Mouse (Mus musculus): ENCODE data around the gene AI464131. TPM values are rescaled to one million over a fixed set of nuclear protein-coding genes. Genes with fewer than 3 reads are reported as not detected.

Gene AI464131
- polyA plus RNA-seq, 1 experiment from 2014 or later: 3.0 TPM

DNA sequence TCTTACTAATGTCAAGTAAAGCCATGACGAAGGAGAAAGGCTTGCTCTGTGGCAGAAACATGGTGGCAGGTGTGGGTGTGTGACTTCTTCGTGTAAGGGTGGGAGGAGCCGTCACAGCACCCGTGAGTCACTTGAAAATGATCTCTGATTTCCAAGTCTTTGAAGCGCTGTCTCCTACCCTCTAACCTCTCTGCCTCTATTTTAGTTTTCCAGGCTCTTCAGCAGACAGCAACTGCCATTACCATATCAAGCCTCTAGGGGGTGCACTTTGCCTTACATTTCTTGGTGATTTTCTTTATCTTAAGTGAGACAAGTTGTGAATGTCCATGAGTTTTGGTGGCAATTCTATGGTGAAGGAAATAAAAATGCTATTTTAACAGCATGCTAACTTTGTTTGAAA is 19.9 kb upstream of the AI464131 start:
- Histone ChIP-seq H3K9me3 (replicated peaks) (no peaks in the 10 kb centered on the region), H3K27ac (peak overlapping the region; percentile 65), H3K4me3 (no peak overlapping the region), H3K9ac (no peak overlapping the region), H3K36me3 (ENCODE audit: poor library complexity, severe bottlenecking) (peaks cover 28% of the 10 kb centered on the region), H3K4me1 (peaks cover 36% of the 10 kb centered on the region), H3K27me3 (no peaks in the 10 kb centered on the region), H3K4me2 (no peak overlapping the region)
- ATAC-seq: peak; percentile 52
- 52% methylated on average over 5 of the region's 5 CpGs for WGBS

DNA sequence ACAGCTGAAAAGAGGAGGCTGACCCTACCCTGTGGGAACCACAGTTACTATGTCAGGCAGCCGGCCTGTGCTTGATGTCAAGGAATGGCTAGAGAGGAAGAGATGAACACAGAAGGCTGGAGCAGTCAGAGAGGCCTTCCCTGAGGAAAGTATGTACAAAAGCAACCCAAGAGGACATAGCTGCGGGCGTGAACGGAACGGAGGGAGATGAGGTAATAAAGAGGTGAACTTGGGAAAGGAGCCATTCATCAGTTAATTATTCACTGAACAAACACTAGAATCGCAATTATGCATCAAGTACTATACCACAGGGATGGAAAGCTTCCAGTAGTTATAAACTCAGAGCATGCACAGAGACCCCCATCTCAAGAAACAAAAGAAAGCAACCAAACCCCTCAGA is 19.3 kb upstream of the AI464131 start:
- Histone ChIP-seq H3K4me3 (no peak overlapping the region), H3K27me3 (no peaks in the 10 kb centered on the region), H3K9ac (no peak overlapping the region), H3K4me1 (peaks cover 30% of the 10 kb centered on the region), H3K4me2 (no peak overlapping the region), H3K9me3 (replicated peaks) (no peaks in the 10 kb centered on the region), H3K27ac (peak overlapping the region; percentile 65), H3K36me3 (ENCODE audit: poor library complexity, severe bottlenecking) (peaks cover 28% of the 10 kb centered on the region)
- 38% methylated on average over 6 of the region's 6 CpGs for WGBS
- peak; percentile 34 for ATAC-seq

DNA sequence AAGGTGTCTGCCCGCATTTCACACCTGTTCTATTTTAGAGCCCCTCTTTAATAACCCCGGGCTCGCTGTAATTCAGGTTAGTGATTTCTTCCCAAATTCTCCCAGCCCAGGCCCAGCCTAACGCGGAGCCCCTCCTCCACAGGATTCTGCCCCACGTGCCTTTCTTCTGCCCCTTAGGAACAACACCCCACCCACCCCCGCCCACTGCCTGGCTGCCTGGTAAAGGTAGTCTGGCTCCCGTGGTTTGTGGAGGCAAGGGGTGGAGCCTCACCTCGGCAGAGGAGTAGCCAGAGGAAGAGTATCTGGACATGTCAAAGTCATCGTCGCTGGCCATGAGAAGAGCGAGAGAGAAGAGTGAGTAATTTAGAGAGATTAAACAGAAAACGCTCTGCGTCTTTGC is 17.8 kb upstream of the AI464131 start:
- Histone ChIP-seq H3K4me1 (peaks cover 18% of the 10 kb centered on the region), H3K36me3 (ENCODE audit: poor library complexity, severe bottlenecking) (peaks cover 28% of the 10 kb centered on the region), H3K9ac (no peak overlapping the region), H3K9me3 (replicated peaks) (no peaks in the 10 kb centered on the region), H3K27ac (no peak overlapping the region), H3K4me3 (no peak overlapping the region), H3K27me3 (no peaks in the 10 kb centered on the region), H3K4me2 (no peak overlapping the region)
- no peak for ATAC-seq
- 51% methylated on average over 14 of the region's 14 CpGs for WGBS

DNA sequence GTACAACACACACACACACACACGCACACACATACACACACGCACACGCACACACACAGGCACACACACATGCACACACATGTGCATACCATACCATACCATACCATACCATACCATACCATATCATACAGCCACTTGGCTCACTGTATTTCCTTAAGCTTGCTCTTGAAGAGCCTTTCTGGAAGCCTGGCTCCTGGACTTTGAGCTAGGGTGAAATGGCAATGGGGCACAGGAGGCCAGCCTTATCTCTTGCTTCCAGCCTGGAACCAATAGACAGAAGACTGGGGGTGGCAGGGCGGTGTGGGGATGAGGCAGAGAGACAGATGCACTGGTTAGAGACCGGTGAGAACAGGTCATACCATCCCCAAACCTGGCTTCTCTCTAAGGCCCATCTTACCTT is 16.3 kb upstream of the AI464131 start:
- no peak overlapping the region for H3K9ac ChIP-seq
- no peak for ATAC-seq
- H3K4me3 ChIP-seq: no peak overlapping the region
- WGBS: 95% methylated on average over 5 of the region's 5 CpGs
- H3K4me2 ChIP-seq: no peak overlapping the region
- H3K9me3 ChIP-seq (replicated peaks): no peaks in the 10 kb centered on the region
- peaks cover 28% of the 10 kb centered on the region for H3K36me3 ChIP-seq (ENCODE audit: poor library complexity, severe bottlenecking)
- no peaks in the 10 kb centered on the region for H3K27me3 ChIP-seq
- no peak overlapping the region for H3K27ac ChIP-seq
- H3K4me1 ChIP-seq: peaks cover 18% of the 10 kb centered on the region

DNA sequence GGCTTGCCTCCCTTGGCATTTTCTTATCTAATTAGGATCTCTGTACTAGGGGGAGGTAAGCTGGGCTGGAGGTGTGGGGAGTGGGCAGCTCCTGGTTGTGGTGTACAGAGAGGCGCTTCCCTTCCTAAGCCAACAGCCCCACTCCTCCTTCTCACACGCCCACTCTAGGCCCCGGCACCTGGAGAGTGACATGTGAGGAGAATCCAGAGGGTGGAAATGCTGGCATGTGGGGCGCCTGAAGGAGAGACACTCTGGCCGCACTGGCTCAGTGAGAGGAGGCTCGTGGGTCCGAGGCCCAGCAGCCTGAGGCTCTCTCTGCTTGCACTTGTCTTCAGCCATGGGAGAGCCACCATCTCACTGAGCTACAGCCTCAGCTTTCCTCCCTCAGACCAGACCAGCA is 15.5 kb upstream of the AI464131 start:
- H3K27me3 ChIP-seq: no peaks in the 10 kb centered on the region
- 80% methylated on average over 7 of the region's 7 CpGs for WGBS

DNA sequence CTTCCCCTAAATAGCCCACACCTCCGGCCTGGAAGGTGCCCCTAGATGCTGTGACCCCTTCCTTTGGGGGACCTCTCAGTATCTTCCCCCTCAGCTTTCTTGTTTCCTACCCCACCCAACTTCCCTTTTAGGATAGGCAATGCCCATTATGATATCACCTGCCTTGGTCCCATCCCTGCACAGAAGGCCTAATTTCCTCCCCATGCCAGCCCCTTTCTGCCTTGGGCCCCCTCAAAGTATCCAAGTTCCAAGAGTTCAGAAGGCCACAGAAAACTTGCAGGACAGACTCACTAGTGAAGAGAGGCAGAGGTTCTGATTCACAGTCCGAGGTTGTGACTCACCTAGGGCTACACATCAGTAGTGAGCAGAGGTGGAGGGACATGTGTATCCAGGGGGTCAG is 14.4 kb upstream of the AI464131 start, which contains the start of gene 1110017D15Rik:
Gene 1110017D15Rik (minus strand): TSS at position 101 of the 400 bp plus-strand sequence.
- Histone ChIP-seq H3K4me2 (no peak within 1 kb of the TSS), H3K9me3 (replicated peaks) (no peaks in the 10 kb centered on the region), H3K9ac (no peak within 1 kb of the TSS), H3K27me3 (no peaks in the 10 kb centered on the region), H3K4me1 (peaks cover 20% of the 10 kb centered on the region), H3K36me3 (ENCODE audit: poor library complexity, severe bottlenecking) (peaks cover 28% of the 10 kb centered on the region), H3K27ac (no peak within 1 kb of the TSS), H3K4me3 (no peak within 1 kb of the TSS)
- 84% methylated on average over 2 of the region's 2 CpGs for WGBS
- no peak for ATAC-seq

More for the DNA sequence above, 15.5 kb upstream of the AI464131 start:
- peaks cover 22% of the 10 kb centered on the region for H3K4me1 ChIP-seq
- H3K9ac ChIP-seq: no peak overlapping the region
- no peak overlapping the region for H3K4me2 ChIP-seq
- peaks cover 28% of the 10 kb centered on the region for H3K36me3 ChIP-seq (ENCODE audit: poor library complexity, severe bottlenecking)
- H3K9me3 ChIP-seq (replicated peaks): no peaks in the 10 kb centered on the region
- H3K27ac ChIP-seq: no peak overlapping the region
- ATAC-seq: no peak
- no peak overlapping the region for H3K4me3 ChIP-seq

DNA sequence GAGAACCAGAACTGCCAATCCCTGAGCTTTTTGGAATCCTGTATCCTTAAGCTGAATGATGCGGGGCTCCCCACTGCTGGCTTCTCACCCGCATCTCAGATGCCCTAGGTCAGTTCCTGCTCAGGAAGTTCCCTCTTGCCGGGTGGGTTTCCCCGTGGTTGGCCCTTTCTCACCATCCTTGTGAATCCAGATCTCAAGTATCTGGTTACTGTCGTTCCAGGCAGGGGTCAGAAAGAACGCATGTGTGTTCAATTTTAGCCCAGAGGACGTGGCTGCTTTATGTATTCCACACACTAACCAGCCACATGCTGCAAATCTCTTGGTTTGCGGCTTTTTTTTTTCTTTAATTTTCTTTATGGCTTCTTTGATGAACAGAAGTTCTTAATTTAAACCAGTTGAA is 10.8 kb upstream of the AI464131 start:
- H3K4me1 ChIP-seq: peaks cover 7% of the 10 kb centered on the region
- H3K9ac ChIP-seq: no peak overlapping the region
- H3K27ac ChIP-seq: no peak overlapping the region
- H3K9me3 ChIP-seq (replicated peaks): no peaks in the 10 kb centered on the region
- no peak for ATAC-seq
- 26% methylated on average over 8 of the region's 8 CpGs for WGBS
- no peak overlapping the region for H3K4me2 ChIP-seq
- no peaks in the 10 kb centered on the region; the same call in 1 of the 2 replicates for H3K27me3 ChIP-seq
- H3K4me3 ChIP-seq: no peak overlapping the region
- H3K36me3 ChIP-seq (ENCODE audit: poor library complexity, severe bottlenecking): peaks cover 7% of the 10 kb centered on the region; the same call in 1 of the 2 replicates

DNA sequence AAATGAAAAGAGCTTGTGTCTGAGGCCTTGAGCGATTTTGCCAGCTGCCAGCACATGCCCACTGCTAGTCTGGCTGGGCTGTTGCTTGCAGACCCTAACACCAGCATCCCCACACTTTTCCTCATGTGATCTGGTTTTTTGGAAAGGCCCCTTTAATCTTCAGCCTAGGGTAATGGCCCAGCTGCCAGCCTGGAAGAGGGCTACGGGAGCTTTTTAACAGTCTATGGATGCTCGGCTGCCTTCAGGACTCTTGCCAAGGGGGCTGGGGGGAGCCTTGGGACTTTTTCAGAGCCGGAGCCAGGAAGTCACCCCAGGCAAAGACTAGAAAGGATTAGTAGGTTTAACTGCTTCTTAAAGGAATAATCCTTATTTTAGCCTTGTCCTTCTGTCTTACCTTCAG is 10.4 kb upstream of the AI464131 start:
- no peaks in the 10 kb centered on the region for H3K9me3 ChIP-seq (replicated peaks)
- ATAC-seq: 0 out of 2 replicates have a peak, but pooled peaks have one; percentile 19
- H3K9ac ChIP-seq: 0 out of 2 replicates have a peak overlapping the region, but pooled peaks have one; percentile 12
- WGBS: 16% methylated on average over 4 of the region's 4 CpGs
- no peaks in the 10 kb centered on the region; the same call in 1 of the 2 replicates for H3K27me3 ChIP-seq
- H3K4me2 ChIP-seq: no peak overlapping the region
- H3K27ac ChIP-seq: no peak overlapping the region
- peaks cover 7% of the 10 kb centered on the region for H3K4me1 ChIP-seq
- H3K36me3 ChIP-seq (ENCODE audit: poor library complexity, severe bottlenecking): peaks cover 3% of the 10 kb centered on the region; the same call in 1 of the 2 replicates
- H3K4me3 ChIP-seq: no peak overlapping the region

DNA sequence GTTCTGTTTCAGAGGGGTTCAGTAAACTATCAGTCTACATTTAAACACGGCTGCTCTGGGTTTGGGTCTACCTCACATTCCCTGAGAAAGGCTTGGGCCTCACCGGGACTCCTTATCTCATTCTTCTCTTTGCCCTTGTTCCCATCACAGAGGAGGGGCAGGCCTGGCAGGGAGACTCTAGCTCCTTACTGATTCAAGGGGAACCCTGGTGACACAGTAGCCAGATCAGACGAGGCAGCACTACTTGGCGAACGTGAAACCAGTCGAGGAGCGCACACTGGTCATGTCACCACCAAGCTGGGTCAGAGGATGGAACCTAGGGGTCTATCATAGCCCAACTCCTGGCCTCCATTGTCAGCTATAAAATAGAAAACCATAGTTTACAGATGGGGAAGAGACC is 5.1 kb upstream of the AI464131 start:
- Histone ChIP-seq H3K9ac (no peak overlapping the region), H3K9me3 (replicated peaks) (no peaks in the 10 kb centered on the region), H3K27ac (no peak overlapping the region), H3K4me1 (peaks cover 16% of the 10 kb centered on the region), H3K27me3 (no peaks in the 10 kb centered on the region; the same call in 1 of the 2 replicates), H3K36me3 (ENCODE audit: poor library complexity, severe bottlenecking) (no peaks in the 10 kb centered on the region), H3K4me2 (peak overlapping the region; percentile 84; the same call in 1 of the 2 replicates), H3K4me3 (peak overlapping the region; percentile 52; the same call in 1 of the 2 replicates)
- WGBS: 42% methylated on average over 7 of the region's 7 CpGs
- ATAC-seq: no peak

DNA sequence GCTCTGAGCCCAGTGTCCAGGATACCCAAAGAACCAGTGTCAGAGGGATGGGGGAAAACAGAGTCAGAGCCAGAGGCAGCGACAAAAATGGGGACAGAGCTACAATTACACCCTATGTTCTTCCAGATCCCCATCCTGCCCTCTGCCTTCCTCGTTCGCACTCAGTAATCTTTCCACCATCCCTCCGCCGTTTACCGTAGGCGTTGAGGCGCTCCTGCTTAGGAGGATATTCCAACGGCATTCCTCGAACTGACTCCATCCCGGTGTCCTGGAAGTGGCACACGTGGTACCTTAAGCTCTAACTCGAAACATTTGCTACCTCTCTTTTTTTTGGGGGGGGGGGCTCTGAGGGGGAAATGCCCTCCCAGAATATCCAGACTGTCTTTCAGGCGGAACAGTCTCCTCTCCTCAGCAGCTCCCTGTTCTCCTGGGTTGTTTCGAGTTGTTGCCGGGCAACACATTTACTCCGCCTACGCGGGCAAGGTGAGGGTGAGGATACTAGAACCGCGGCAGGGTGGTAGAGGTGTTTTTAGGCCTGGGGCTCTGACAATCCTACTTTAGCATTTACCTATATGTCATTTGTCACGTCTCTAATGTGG is 4.5 kb upstream of the AI464131 start:
- Histone ChIP-seq H3K36me3 (ENCODE audit: poor library complexity, severe bottlenecking) (no peaks in the 10 kb centered on the region), H3K27me3 (peaks cover under 1% of the 10 kb centered on the region), H3K9me3 (replicated peaks) (no peaks in the 10 kb centered on the region), H3K9ac (peak overlapping the region; percentile 81), H3K4me2 (peak overlapping the region; percentile 84), H3K4me3 (peak overlapping the region; percentile 52), H3K4me1 (peaks cover 21% of the 10 kb centered on the region), H3K27ac (peak overlapping the region; percentile 38; the same call in 1 of the 2 replicates)
- ATAC-seq: peak; percentile 11
- 2% methylated on average over 22 of the region's 22 CpGs for WGBS

DNA sequence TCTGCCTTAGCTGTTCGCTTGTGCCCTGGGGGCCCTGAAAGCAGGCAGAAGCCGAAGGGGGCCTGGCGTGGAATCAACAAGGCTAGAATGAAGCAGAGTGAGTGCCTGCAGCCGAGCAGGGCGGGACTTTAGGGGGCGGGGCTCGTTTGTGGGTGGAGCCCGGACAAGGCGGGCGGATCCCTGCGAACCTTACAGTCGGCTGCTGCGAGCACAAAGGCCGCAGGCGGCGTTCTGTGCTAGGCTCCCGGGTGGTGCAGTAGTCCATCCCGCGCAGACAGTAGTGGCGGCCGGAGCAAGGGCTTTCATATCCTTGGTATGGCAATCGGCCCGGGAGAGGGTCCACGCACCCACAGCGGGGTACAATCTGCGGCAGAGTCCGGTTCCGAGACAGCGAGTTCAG is 4.0 kb upstream of the AI464131 start:
- Histone ChIP-seq H3K36me3 (ENCODE audit: poor library complexity, severe bottlenecking) (no peaks in the 10 kb centered on the region), H3K9ac (peak overlapping the region; percentile 81), H3K4me1 (peaks cover 26% of the 10 kb centered on the region), H3K4me3 (peak overlapping the region; percentile 52), H3K27ac (peak overlapping the region; percentile 38; the same call in 1 of the 2 replicates), H3K9me3 (replicated peaks) (no peaks in the 10 kb centered on the region), H3K4me2 (peak overlapping the region; percentile 84), H3K27me3 (peaks cover 6% of the 10 kb centered on the region)
- 0% methylated on average over 26 of the region's 29 CpGs for WGBS
- ATAC-seq: peak; percentile 87

DNA sequence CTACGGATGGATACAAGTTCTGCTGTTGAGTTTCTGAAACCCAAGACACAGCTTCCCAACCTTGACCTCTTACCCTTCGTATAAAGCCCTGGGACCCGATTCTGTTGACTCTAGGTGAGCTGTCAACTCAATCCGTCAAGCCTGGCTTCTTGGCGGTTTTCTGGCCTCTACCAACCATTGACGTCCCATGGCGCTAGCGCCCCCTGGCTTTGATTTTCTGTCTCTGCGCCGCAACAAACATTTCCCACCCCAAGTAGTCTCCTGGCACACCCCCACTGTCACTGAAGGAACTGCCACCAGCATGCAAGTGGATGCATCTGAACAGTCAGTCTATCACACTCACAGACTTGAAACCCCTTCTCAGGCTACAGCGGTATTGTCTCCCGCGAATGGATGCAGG is 3.3 kb upstream of the AI464131 start:
- Histone ChIP-seq H3K4me3 (peak overlapping the region; percentile 52; the same call in 1 of the 2 replicates), H3K4me1 (peaks cover 30% of the 10 kb centered on the region), H3K9me3 (replicated peaks) (no peaks in the 10 kb centered on the region), H3K27ac (0 out of 2 replicates have a peak overlapping the region, but pooled peaks have one; percentile 38), H3K9ac (peak overlapping the region; percentile 81; the same call in 1 of the 2 replicates), H3K27me3 (peaks cover 13% of the 10 kb centered on the region), H3K4me2 (peak overlapping the region; percentile 84), H3K36me3 (ENCODE audit: poor library complexity, severe bottlenecking) (no peaks in the 10 kb centered on the region)
- no peak for ATAC-seq
- WGBS: 12% methylated on average over 13 of the region's 13 CpGs
